Mouse (Mus musculus): ENCODE data around the gene Prkn. TPM values are rescaled to one million over a fixed set of nuclear protein-coding genes. Genes with fewer than 3 reads are reported as not detected.

Prkn gene
- polyA plus RNA-seq, 1 experiment = not detected

GRCm38 (mm10) chr17:12041091-12041655 is 1201.0 kb downstream of the Prkn start:
- H3K79me2 ChIP-seq (ENCODE audit: control insufficient read depth, insufficient read depth) = no peaks in the 10 kb centered on the region
- no peak overlapping the region for H3K4me3 ChIP-seq (ENCODE audit: insufficient read depth, poor library complexity, severe bottlenecking)
- no peaks in the 10 kb centered on the region for H3K36me3 ChIP-seq (ENCODE audit: control insufficient read depth, insufficient read depth)
- TF ChIP-seq MYOD1 (IDR thresholded peaks at IDR 0.05; ENCODE audit: control insufficient read depth, insufficient read length, low read depth) (no peak), CEBPB (IDR thresholded peaks at IDR 0.05; ENCODE audit: low read depth) (no peak), CTCF (IDR thresholded peaks at IDR 0.05; ENCODE audit: control insufficient read depth, insufficient read depth, insufficient read length) (no peak), FOSL1 (IDR thresholded peaks at IDR 0.05; ENCODE audit: insufficient read depth, low read length, poor library complexity, severe bottlenecking) (no peak), MYOG (IDR thresholded peaks at IDR 0.05; ENCODE audit: control insufficient read depth, extremely low read depth, insufficient read length) (no peak), MAX (IDR thresholded peaks at IDR 0.05) (no peak), USF1 (IDR thresholded peaks at IDR 0.05; ENCODE audit: low read depth) (no peak)
- no peaks in the 10 kb centered on the region for H3K79me3 ChIP-seq (ENCODE audit: low read depth)
- no peaks in the 10 kb centered on the region for H3K27me3 ChIP-seq (ENCODE audit: control insufficient read depth, insufficient read depth, insufficient read length)
- H3ac ChIP-seq (ENCODE audit: control insufficient read depth, insufficient read length, low read depth) = no peak overlapping the region

- no peaks in the 10 kb centered on the region for H3K79me3 ChIP-seq (ENCODE audit: low read depth)
- no peak overlapping the region for H3K4me3 ChIP-seq (ENCODE audit: insufficient read depth, poor library complexity, severe bottlenecking)
- H3K27me3 ChIP-seq (ENCODE audit: control insufficient read depth, insufficient read depth, insufficient read length) = no peaks in the 10 kb centered on the region
Measured at GRCm38 (mm10) chr17:12042561-12043256, 1202.5 kb downstream of the Prkn start.

GRCm38 (mm10) chr17:12044222-12044621 is 1204.0 kb downstream of the Prkn start:
- Histone ChIP-seq H3K79me3 (ENCODE audit: low read depth) (no peaks in the 10 kb centered on the region), H3K4me3 (ENCODE audit: insufficient read depth, poor library complexity, severe bottlenecking) (no peak overlapping the region), H3ac (ENCODE audit: control insufficient read depth, insufficient read length, low read depth) (no peak overlapping the region), H3K36me3 (ENCODE audit: control insufficient read depth, insufficient read depth) (no peaks in the 10 kb centered on the region), H3K79me2 (ENCODE audit: control insufficient read depth, insufficient read depth) (no peaks in the 10 kb centered on the region), H3K27me3 (ENCODE audit: control insufficient read depth, insufficient read depth, insufficient read length) (no peaks in the 10 kb centered on the region)
- TF ChIP-seq MYOD1 (IDR thresholded peaks at IDR 0.05; ENCODE audit: control insufficient read depth, insufficient read length, low read depth) (no peak), CEBPB (IDR thresholded peaks at IDR 0.05; ENCODE audit: low read depth) (no peak), USF1 (IDR thresholded peaks at IDR 0.05; ENCODE audit: low read depth) (no peak), CTCF (IDR thresholded peaks at IDR 0.05; ENCODE audit: control insufficient read depth, insufficient read depth, insufficient read length) (no peak)

More at GRCm38 (mm10) chr17:12042561-12043256, 1202.5 kb downstream of the Prkn start:
- Histone ChIP-seq H3K79me2 (ENCODE audit: control insufficient read depth, insufficient read depth) (no peaks in the 10 kb centered on the region), H3K36me3 (ENCODE audit: control insufficient read depth, insufficient read depth) (no peaks in the 10 kb centered on the region), H3ac (ENCODE audit: control insufficient read depth, insufficient read length, low read depth) (no peak overlapping the region)
- no peak for TF ChIP-seq FOSL1 (IDR thresholded peaks at IDR 0.05; ENCODE audit: insufficient read depth, low read length, poor library complexity, severe bottlenecking)
- no peak for TF ChIP-seq MYOD1 (IDR thresholded peaks at IDR 0.05; ENCODE audit: control insufficient read depth, insufficient read length, low read depth)
- no peak for TF ChIP-seq MYOG (IDR thresholded peaks at IDR 0.05; ENCODE audit: control insufficient read depth, extremely low read depth, insufficient read length)
- no peak for TF ChIP-seq CTCF (IDR thresholded peaks at IDR 0.05; ENCODE audit: control insufficient read depth, insufficient read depth, insufficient read length)
- no peak for TF ChIP-seq MAX (IDR thresholded peaks at IDR 0.05)
- no peak for TF ChIP-seq USF1 (IDR thresholded peaks at IDR 0.05; ENCODE audit: low read depth)
- no peak for TF ChIP-seq CEBPB (IDR thresholded peaks at IDR 0.05; ENCODE audit: low read depth)

- TF ChIP-seq MAX (IDR thresholded peaks at IDR 0.05) (no peak), CEBPB (IDR thresholded peaks at IDR 0.05; ENCODE audit: low read depth) (no peak), CTCF (IDR thresholded peaks at IDR 0.05; ENCODE audit: control insufficient read depth, insufficient read depth, insufficient read length) (no peak), USF1 (IDR thresholded peaks at IDR 0.05; ENCODE audit: low read depth) (no peak), MYOD1 (IDR thresholded peaks at IDR 0.05; ENCODE audit: control insufficient read depth, insufficient read length, low read depth) (no peak), FOSL1 (IDR thresholded peaks at IDR 0.05; ENCODE audit: insufficient read depth, low read length, poor library complexity, severe bottlenecking) (no peak), MYOG (IDR thresholded peaks at IDR 0.05; ENCODE audit: control insufficient read depth, extremely low read depth, insufficient read length) (no peak)
- H3K79me3 ChIP-seq (ENCODE audit: low read depth) = no peaks in the 10 kb centered on the region
- no peak overlapping the region for H3ac ChIP-seq (ENCODE audit: control insufficient read depth, insufficient read length, low read depth)
- H3K36me3 ChIP-seq (ENCODE audit: control insufficient read depth, insufficient read depth) = no peaks in the 10 kb centered on the region
- no peaks in the 10 kb centered on the region for H3K27me3 ChIP-seq (ENCODE audit: control insufficient read depth, insufficient read depth, insufficient read length)
- H3K4me3 ChIP-seq (ENCODE audit: insufficient read depth, poor library complexity, severe bottlenecking) = no peak overlapping the region
- H3K79me2 ChIP-seq (ENCODE audit: control insufficient read depth, insufficient read depth) = no peaks in the 10 kb centered on the region
Measured at GRCm38 (mm10) chr17:12045861-12046273, 1205.7 kb downstream of the Prkn start.

GRCm38 (mm10) chr17:12047032-12047431 is 1206.8 kb downstream of the Prkn start:
- no peaks in the 10 kb centered on the region for H3K36me3 ChIP-seq (ENCODE audit: control insufficient read depth, insufficient read depth)
- TF ChIP-seq CEBPB (IDR thresholded peaks at IDR 0.05; ENCODE audit: low read depth) (no peak), MYOD1 (IDR thresholded peaks at IDR 0.05; ENCODE audit: control insufficient read depth, insufficient read length, low read depth) (no peak), CTCF (IDR thresholded peaks at IDR 0.05; ENCODE audit: control insufficient read depth, insufficient read depth, insufficient read length) (no peak), FOSL1 (IDR thresholded peaks at IDR 0.05; ENCODE audit: insufficient read depth, low read length, poor library complexity, severe bottlenecking) (no peak), MYOG (IDR thresholded peaks at IDR 0.05; ENCODE audit: control insufficient read depth, extremely low read depth, insufficient read length) (no peak), MAX (IDR thresholded peaks at IDR 0.05) (no peak), USF1 (IDR thresholded peaks at IDR 0.05; ENCODE audit: low read depth) (no peak)
- H3K4me3 ChIP-seq (ENCODE audit: insufficient read depth, poor library complexity, severe bottlenecking) = no peak overlapping the region
- no peaks in the 10 kb centered on the region for H3K79me2 ChIP-seq (ENCODE audit: control insufficient read depth, insufficient read depth)
- no peak overlapping the region for H3ac ChIP-seq (ENCODE audit: control insufficient read depth, insufficient read length, low read depth)
- H3K27me3 ChIP-seq (ENCODE audit: control insufficient read depth, insufficient read depth, insufficient read length) = no peaks in the 10 kb centered on the region
- H3K79me3 ChIP-seq (ENCODE audit: low read depth) = no peaks in the 10 kb centered on the region
